Mouse (Mus musculus) E14TG2a.4 (cell line): ENCODE data around the gene Otx2.

Source experiments
- CTCF ChIP-seq: conservative IDR thresholded peaks from 2 replicates; pipeline ENCODE4 v1.5.1; 2014; ENCODE audit warnings: low read length
- NANOG ChIP-seq: IDR thresholded peaks from 2 replicates; pipeline ENCODE4 v1.6.1; 2014; ENCODE audit warnings: borderline replicate concordance, low read length, mixed read lengths

DNA sequence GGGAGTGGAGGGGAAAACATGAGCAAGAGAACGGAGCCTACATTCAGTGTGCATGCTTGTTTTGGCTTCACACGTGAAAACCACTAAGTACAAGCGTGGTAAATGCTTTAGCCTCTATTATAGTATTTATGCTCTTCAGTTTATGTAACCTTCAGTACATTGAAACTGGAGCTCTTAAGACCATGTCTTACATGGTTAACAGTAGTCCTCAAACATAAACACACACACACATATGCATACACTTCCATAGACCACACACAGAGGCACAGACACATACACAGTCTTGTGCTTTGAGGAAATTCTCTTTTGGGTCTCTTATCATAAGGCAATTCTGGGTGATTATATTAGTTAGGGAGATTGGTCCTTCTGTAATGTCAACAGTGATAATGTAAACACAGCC is 40.5 kb downstream of the Otx2 start:
- no peak for TF ChIP-seq CTCF
- no peak for TF ChIP-seq NANOG
